Mouse (Mus musculus): Measurements from ENCODE around the gene Bud23.

DNA sequence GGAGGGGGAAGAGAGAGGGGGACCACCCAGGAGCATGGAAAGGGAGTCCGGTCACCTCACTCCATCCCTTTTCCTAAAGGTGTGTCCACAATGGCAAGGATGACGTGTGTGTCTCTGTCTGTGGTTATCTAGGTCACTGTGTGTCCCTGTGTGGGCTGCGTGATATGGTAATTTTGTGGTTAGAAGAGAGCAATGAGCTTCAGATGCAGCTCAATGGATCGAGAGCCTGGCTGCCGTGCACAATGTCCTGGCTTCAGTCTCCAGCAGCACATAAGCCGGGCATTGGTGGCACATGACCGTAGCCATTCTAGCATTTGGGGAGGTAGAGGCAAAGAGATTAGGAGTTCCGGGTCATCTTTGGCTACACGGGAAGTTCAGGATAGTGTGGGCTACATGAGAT lies 25.2 kb downstream of the Bud23 start:
- TF ChIP-seq EP300 (IDR thresholded peaks at IDR 0.05; ENCODE audit: low read depth) (no peak), CTCF (IDR thresholded peaks at IDR 0.05; ENCODE audit: low read depth) (no peak)
